Comparison of ENCODE assay signal across 7 mouse cellular contexts in genomic region chr10:95181553-95181952, GRCm38 (mm10).
DNase-seq lines count a peak whose midpoint lies in the region; ATAC-seq and TF ChIP-seq lines count a peak whose summit lies in the region.

No protein-coding gene starts in this region.

- no peak overlapping the region for H3K9ac ChIP-seq in liver, embryonic 11.5 days (ENCODE audit: low read depth, low read length)

- DNase-seq in liver: peak; percentile 41
- DNase-seq in liver, embryonic 11.5 days (ENCODE audit: low spot score): no peak
- peak; percentile 84 for DNase-seq in brain, adult 2 months (ENCODE audit: low read depth, low spot score)
- DNase-seq in gastrocnemius, adult 2 months: peak; percentile 52
- peak; percentile 42 for DNase-seq in retina, embryonic 14.5 days (ENCODE audit: low spot score)
- no peak for DNase-seq in yolk sac, embryonic 10.5 days (ENCODE audit: low spot score)

- ATAC-seq in liver, embryonic 11.5 days (replicated peaks; ENCODE audit: low FRiP score): no peak
- ATAC-seq in megakaryocyte-erythroid progenitor cell, adult 5-6 weeks (replicated peaks; ENCODE audit: low FRiP score, low TSS enrichment, poor library complexity, severe bottlenecking): no peak

- H3K27ac ChIP-seq in liver, embryonic 11.5 days (ENCODE audit: low read depth, low read length): no peak overlapping the region
- no peak overlapping the region for H3K27ac ChIP-seq in gastrocnemius, adult 2 months

- WGBS in liver, embryonic 11.5 days: 62% methylated on average over 10 of the region's 10 CpGs

- TF ChIP-seq CTCF in gastrocnemius, adult 2 months (IDR thresholded peaks at IDR 0.05): no peak

- peaks cover 9% of the 10 kb centered on the region for H3K4me1 ChIP-seq in liver, embryonic 11.5 days (replicated peaks; ENCODE audit: control insufficient read depth, insufficient read depth, low read length)

- no peaks in the 10 kb centered on the region for H3K9me3 ChIP-seq in liver, embryonic 11.5 days (ENCODE audit: control insufficient read depth, low read length)

- H3K4me3 ChIP-seq in liver, embryonic 11.5 days (ENCODE audit: low read depth, low read length): no peak overlapping the region
- no peak overlapping the region for H3K4me3 ChIP-seq in gastrocnemius, adult 2 months

- no peaks in the 10 kb centered on the region for H3K36me3 ChIP-seq in liver, embryonic 11.5 days (ENCODE audit: control insufficient read depth, insufficient read depth, low read length)

- intact Hi-C loops in gastrocnemius, adult 2 months (cut with DNase I): no loop called here

- no peaks in the 10 kb centered on the region for H3K27me3 ChIP-seq in liver, embryonic 11.5 days (replicated peaks; ENCODE audit: control insufficient read depth, insufficient read depth, low read length)

- H3K4me2 ChIP-seq in liver, embryonic 11.5 days: no peak overlapping the region

Comparison
In these comparisons a context has a peak if more than half of its experiments do, and no peak if none do; other contexts are left out.
1. DNase-seq: peak in liver (single experiment), brain, adult 2 months (single experiment), gastrocnemius, adult 2 months (single experiment) and retina, embryonic 14.5 days (single experiment); none in liver, embryonic 11.5 days (single experiment) and yolk sac, embryonic 10.5 days (single experiment).